Mouse (Mus musculus) kidney, adult 2 months (tissue): ENCODE measurements around the gene Prdm16.

Experiments used
- CTCF ChIP-seq: fragments of 200-500 bp; conservative IDR thresholded peaks from 2 replicates; pipeline ENCODE4 v1.5.1; 2011; ENCODE audit warnings: low read depth, mild to moderate bottlenecking, control low read depth, low read length, moderate library complexity, mixed read lengths; ENCODE audit not compliant: insufficient read depth, insufficient read length
- POLR2A ChIP-seq: fragments of 200-500 bp; IDR thresholded peaks from one replicate; pipeline ENCODE4 v1.6.1; 2011; ENCODE audit warnings: low read depth, low read length, control low read depth

DNA sequence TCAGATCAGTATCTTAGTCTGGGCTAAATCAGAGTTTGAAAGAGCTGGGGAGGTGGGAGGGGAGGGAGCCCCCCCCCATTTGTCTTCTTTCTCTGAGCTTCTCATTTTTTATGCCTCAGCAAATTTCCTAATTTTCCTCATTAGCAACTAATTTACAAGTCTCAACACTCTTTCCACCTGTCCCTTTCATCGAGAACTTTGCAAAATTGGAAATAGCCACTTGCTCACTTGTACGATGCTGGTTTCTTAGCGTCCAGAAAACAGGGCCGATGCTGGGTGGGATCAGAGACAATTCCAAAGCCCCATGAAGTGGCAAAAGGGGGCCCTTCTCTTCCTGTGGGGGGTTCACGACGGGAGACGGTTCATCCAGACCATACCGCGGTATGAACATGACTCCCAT, 91.4 kb downstream of the Prdm16 start:
- TF ChIP-seq POLR2A (no peak), CTCF (no peak)
